Mouse (Mus musculus): ENCODE measurements at regions not wholly inside any gene's neighbourhood (a gene's known extent, or its start where the extent isn't known, plus 50 kb on each side); places are given as distances from the start of the nearest gene placed in this dataset.
A peak's percentile ranks its signal among the peaks of the same experiment; 100 is the strongest.

DNA sequence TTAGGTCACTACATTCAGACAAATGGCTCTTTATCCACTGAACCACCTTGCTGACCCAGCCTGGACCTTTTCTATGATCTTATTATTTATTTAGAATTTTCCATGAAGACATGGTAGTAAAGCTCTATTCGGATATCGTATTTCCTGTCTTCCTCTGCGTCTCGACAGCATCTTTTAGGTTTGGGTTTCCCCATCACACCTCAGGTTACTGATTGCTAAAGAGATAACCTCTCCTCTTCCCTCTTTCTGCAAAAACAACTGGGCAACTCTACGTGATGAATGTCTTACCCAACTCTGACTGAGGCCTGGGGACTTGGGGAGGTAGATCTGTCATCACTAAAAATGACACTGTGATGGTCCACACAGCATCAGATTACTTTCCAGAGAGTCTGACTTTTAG is 133.4 kb downstream of the Klhl25 start:
- no peaks in the 10 kb centered on the region; the same call in 1 of the 2 replicates for H3K9me3 ChIP-seq (ENCODE audit: control insufficient read depth, low read length)
- ATAC-seq (ENCODE audit: low read depth): no peak
- H3K27me3 ChIP-seq (ENCODE audit: control insufficient read depth, insufficient read depth, low read length): no peaks in the 10 kb centered on the region
- no peak overlapping the region for H3K27ac ChIP-seq (ENCODE audit: low read depth, low read length)
- no peaks in the 10 kb centered on the region for H3K4me1 ChIP-seq (ENCODE audit: control insufficient read depth, insufficient read depth, low read length)
- no peak overlapping the region for H3K9ac ChIP-seq (replicated peaks; ENCODE audit: low read depth, low read length)
- H3K36me3 ChIP-seq (ENCODE audit: control insufficient read depth, insufficient read depth, low read length): no peaks in the 10 kb centered on the region
- H3K4me2 ChIP-seq (ENCODE audit: low read depth, low read length): no peak overlapping the region
- 47% methylated on average over 5 of the region's 5 CpGs for WGBS
- H3K4me3 ChIP-seq (ENCODE audit: low read depth, low read length): no peak overlapping the region

DNA sequence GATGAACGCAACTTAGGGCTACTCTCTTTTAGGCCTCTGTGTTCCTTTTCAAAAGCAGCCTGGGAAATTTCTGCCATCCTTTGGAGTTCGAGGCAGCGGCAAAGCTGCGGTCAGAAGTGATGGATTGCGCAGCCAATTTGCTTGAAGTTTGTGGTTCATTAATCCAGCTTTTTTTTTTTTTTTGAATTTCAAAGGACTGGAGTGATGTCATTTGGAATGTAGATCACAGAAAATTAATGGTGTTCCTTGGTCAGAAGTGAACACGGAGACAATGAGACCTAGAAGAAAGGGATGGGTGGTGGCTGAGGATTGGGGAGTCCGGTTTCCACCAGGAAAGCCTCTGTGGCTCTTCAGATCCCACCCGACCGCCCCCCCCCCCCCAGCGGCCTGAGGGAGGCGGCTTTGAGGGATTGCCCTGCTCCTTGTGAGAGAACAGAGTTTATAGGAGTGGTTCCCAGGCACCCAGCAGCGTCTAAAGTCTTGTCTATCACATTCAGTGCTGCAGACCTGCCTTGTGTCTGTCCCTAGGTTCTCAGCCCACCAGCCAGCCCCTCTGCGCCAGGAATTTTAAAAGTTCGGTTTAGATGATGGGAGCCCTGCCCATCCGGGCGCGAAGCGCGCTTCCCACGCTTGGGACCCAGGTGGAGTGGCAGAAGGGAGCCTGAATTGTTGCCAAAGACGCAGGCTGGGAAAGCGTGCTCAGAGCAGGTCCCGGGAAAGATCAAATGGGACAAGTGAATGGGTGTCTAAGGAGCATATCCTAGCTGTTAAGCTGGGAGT is 135.1 kb downstream of the Klhl25 start:
- H3K9ac ChIP-seq (replicated peaks; ENCODE audit: low read depth, low read length): no peak overlapping the region
- ATAC-seq (ENCODE audit: low read depth): peak; percentile 94

DNA sequence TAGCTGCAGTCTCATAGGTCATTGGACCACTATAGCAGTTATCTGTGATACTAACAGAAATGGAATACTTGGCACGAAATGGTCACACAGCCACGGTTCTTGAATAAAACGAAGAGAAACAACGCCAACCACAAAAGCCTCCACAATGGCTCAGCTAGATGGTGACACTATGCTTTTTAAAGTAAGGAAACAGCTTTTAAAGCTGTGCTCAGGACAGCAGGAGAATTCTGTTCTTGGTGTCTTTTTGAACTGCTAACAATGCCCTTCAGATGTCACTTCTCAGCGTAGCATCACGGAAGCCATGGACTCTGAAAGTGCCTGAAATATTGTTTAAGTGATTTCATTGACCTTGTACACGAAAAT is 135.7 kb downstream of the Klhl25 start:
- no peak overlapping the region for H3K9ac ChIP-seq (replicated peaks; ENCODE audit: low read depth, low read length)

More for the DNA sequence above, 135.1 kb downstream of the Klhl25 start:
- Histone ChIP-seq H3K36me3 (ENCODE audit: control insufficient read depth, insufficient read depth, low read length) (no peaks in the 10 kb centered on the region), H3K4me1 (ENCODE audit: control insufficient read depth, insufficient read depth, low read length) (no peaks in the 10 kb centered on the region), H3K9me3 (ENCODE audit: control insufficient read depth, low read length) (no peaks in the 10 kb centered on the region; the same call in 1 of the 2 replicates), H3K27me3 (ENCODE audit: control insufficient read depth, insufficient read depth, low read length) (no peaks in the 10 kb centered on the region), H3K4me2 (ENCODE audit: low read depth, low read length) (peak overlapping the region; percentile 32; the same call in 1 of the 2 replicates), H3K4me3 (ENCODE audit: low read depth, low read length) (no peak overlapping the region), H3K27ac (ENCODE audit: low read depth, low read length) (no peak overlapping the region)
- 4% methylated on average over 23 of the region's 23 CpGs for WGBS

DNA sequence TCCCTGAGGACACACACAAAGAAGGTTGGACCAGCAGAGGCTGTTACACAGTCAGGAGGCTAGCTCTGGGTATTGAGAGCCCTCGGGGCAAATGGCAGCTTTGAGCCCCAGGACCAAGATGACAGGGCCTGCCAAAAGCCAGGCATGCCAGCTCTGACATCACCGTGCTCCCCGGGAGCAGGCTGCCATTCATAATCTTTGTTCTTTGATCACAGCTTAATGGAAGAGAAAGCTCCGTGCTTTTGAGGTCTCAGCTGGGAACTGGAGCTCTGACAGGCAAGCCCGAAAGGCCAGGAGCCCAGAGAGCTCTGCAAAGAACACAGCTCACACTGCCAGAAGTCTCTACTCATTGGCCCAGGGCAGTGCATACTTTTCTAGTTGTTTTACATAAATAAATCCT is 150.7 kb downstream of the Klhl25 start:
- Histone ChIP-seq H3K4me2 (ENCODE audit: low read depth, low read length) (no peak overlapping the region), H3K4me3 (ENCODE audit: low read depth, low read length) (no peak overlapping the region), H3K27ac (ENCODE audit: low read depth, low read length) (no peak overlapping the region), H3K4me1 (ENCODE audit: control insufficient read depth, insufficient read depth, low read length) (no peaks in the 10 kb centered on the region), H3K27me3 (ENCODE audit: control insufficient read depth, insufficient read depth, low read length) (no peaks in the 10 kb centered on the region), H3K9me3 (ENCODE audit: control insufficient read depth, low read length) (no peaks in the 10 kb centered on the region), H3K36me3 (ENCODE audit: control insufficient read depth, insufficient read depth, low read length) (no peaks in the 10 kb centered on the region), H3K9ac (replicated peaks; ENCODE audit: low read depth, low read length) (no peak overlapping the region)
- 36% methylated on average over 5 of the region's 5 CpGs for WGBS
- peak; percentile 72; the same call in 1 of the 2 replicates for ATAC-seq (ENCODE audit: low read depth)

More for the DNA sequence above, 135.7 kb downstream of the Klhl25 start:
- H3K36me3 ChIP-seq (ENCODE audit: control insufficient read depth, insufficient read depth, low read length): no peaks in the 10 kb centered on the region
- H3K27me3 ChIP-seq (ENCODE audit: control insufficient read depth, insufficient read depth, low read length): no peaks in the 10 kb centered on the region
- H3K4me3 ChIP-seq (ENCODE audit: low read depth, low read length): no peak overlapping the region
- H3K9me3 ChIP-seq (ENCODE audit: control insufficient read depth, low read length): no peaks in the 10 kb centered on the region; the same call in 1 of the 2 replicates
- ATAC-seq (ENCODE audit: low read depth): no peak
- H3K4me1 ChIP-seq (ENCODE audit: control insufficient read depth, insufficient read depth, low read length): no peaks in the 10 kb centered on the region
- WGBS: 12% methylated on average over 7 of the region's 7 CpGs
- no peak overlapping the region; the same call in 1 of the 2 replicates for H3K27ac ChIP-seq (ENCODE audit: low read depth, low read length)
- H3K4me2 ChIP-seq (ENCODE audit: low read depth, low read length): peak overlapping the region; percentile 32; the same call in 1 of the 2 replicates

DNA sequence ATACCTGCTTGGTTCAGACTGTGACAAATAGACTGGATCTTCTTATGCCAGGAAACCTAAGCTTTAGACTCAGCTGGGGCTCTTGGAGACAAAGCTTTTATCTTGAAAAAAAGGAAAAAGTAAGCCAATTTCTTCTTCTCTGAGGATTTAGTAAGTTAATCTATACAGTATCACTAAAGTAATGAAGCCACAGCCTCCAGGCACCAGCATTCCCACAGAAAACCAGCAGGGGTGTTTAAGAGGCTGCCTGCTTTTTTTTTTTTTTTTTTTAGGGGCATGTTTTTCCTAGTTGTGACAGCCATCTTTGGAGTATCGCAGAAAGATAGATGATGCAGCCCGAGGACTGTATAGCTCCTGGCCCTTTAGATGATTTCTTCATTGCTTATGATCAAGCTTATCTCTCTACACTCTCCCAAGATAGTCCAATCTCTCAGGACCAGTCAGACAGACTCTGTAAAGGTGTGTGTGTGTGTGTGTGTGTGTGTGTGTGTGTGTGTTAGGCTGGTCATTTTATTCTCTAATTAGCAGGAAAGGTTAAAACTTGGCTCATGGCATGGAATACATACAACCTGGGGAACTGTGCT is 151.3 kb downstream of the Klhl25 start:
- H3K4me3 ChIP-seq (ENCODE audit: low read depth, low read length): no peak overlapping the region
- no peak overlapping the region for H3K4me2 ChIP-seq (ENCODE audit: low read depth, low read length)
- H3K36me3 ChIP-seq (ENCODE audit: control insufficient read depth, insufficient read depth, low read length): no peaks in the 10 kb centered on the region
- 76% methylated on average over 2 of the region's 2 CpGs for WGBS
- H3K27ac ChIP-seq (ENCODE audit: low read depth, low read length): no peak overlapping the region
- H3K4me1 ChIP-seq (ENCODE audit: control insufficient read depth, insufficient read depth, low read length): no peaks in the 10 kb centered on the region
- H3K9me3 ChIP-seq (ENCODE audit: control insufficient read depth, low read length): no peaks in the 10 kb centered on the region
- no peak overlapping the region for H3K9ac ChIP-seq (replicated peaks; ENCODE audit: low read depth, low read length)
- no peak; the same call in 1 of the 2 replicates for ATAC-seq (ENCODE audit: low read depth)
- no peaks in the 10 kb centered on the region for H3K27me3 ChIP-seq (ENCODE audit: control insufficient read depth, insufficient read depth, low read length)

DNA sequence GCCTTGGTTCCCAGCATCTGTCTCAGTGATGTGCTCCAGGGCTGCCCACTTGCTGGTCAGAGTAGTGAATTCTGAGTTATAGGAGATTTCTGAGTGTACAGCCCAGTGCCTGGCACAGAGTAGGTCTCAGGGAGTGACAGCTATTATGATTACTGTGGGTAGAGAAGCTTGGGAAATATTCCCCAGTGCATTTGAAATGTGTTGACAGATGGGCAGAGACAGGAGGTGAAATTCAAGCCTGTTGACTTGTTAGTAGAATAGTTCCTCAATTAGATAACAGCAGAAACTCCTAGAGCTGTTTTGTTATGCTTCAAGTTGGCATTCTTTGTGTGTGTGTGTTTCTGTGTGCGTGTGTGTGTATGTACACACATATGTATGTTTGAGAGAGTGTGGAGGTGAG is 152.9 kb downstream of the Klhl25 start:
- Histone ChIP-seq H3K36me3 (ENCODE audit: control insufficient read depth, insufficient read depth, low read length) (no peaks in the 10 kb centered on the region), H3K4me1 (ENCODE audit: control insufficient read depth, insufficient read depth, low read length) (no peaks in the 10 kb centered on the region), H3K4me3 (ENCODE audit: low read depth, low read length) (no peak overlapping the region), H3K27me3 (ENCODE audit: control insufficient read depth, insufficient read depth, low read length) (no peaks in the 10 kb centered on the region), H3K9ac (replicated peaks; ENCODE audit: low read depth, low read length) (no peak overlapping the region), H3K27ac (ENCODE audit: low read depth, low read length) (no peak overlapping the region), H3K4me2 (ENCODE audit: low read depth, low read length) (no peak overlapping the region), H3K9me3 (ENCODE audit: control insufficient read depth, low read length) (no peaks in the 10 kb centered on the region)
- WGBS: 97% methylated on average over 1 of the region's 1 CpGs
- ATAC-seq (ENCODE audit: low read depth): no peak

DNA sequence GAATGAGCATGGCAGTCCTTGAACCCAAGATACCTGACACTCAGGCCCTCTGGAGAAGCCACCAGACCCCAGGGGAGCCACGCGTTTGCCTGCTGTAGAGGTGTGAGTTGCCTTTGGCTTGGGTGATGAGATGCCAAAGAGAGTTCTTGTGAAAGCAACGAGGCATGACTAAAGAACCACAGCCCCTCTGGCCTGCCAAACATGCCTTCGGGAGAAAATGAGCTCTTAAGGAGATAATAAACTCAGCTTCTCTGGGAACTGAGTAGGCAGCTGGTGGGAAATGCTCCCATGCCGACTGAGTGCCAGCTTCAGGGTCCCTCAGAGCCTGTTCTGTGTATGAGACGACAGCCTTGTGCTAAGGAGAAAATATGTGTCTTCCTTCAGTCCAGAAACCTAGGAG is 160.1 kb downstream of the Klhl25 start:
- Histone ChIP-seq H3K9me3 (ENCODE audit: control insufficient read depth, low read length) (no peaks in the 10 kb centered on the region), H3K4me3 (ENCODE audit: low read depth, low read length) (no peak overlapping the region), H3K4me2 (ENCODE audit: low read depth, low read length) (no peak overlapping the region), H3K36me3 (ENCODE audit: control insufficient read depth, insufficient read depth, low read length) (no peaks in the 10 kb centered on the region), H3K9ac (replicated peaks; ENCODE audit: low read depth, low read length) (no peak overlapping the region), H3K4me1 (ENCODE audit: control insufficient read depth, insufficient read depth, low read length) (no peaks in the 10 kb centered on the region), H3K27me3 (ENCODE audit: control insufficient read depth, insufficient read depth, low read length) (no peaks in the 10 kb centered on the region), H3K27ac (ENCODE audit: low read depth, low read length) (no peak overlapping the region)
- ATAC-seq (ENCODE audit: low read depth): no peak
- WGBS: 42% methylated on average over 6 of the region's 6 CpGs

DNA sequence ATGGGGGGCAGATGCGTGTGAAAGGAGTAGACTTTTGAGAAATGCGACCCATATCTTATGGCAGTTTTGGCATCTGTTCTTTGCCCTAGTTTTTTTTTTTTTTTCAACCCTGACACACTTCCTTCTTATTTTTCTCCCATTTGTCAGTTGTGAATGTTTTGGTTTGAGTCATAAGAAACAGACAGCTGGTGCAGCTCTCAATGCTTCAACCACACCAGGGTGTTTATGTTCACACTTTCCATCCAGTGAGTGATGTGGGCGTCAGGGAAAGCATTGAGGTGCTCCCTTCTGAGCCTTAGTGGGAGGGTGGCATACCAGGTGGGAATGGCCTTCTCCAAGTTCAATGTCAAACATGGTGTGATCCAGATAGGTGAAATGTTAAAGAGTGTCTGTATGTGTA is 181.9 kb upstream of the Agbl1 start:
- Histone ChIP-seq H3K4me1 (ENCODE audit: control insufficient read depth, insufficient read depth, low read length) (no peaks in the 10 kb centered on the region), H3K9ac (replicated peaks; ENCODE audit: low read depth, low read length) (no peak overlapping the region), H3K27ac (ENCODE audit: low read depth, low read length) (no peak overlapping the region), H3K9me3 (ENCODE audit: control insufficient read depth, low read length) (no peaks in the 10 kb centered on the region), H3K4me2 (ENCODE audit: low read depth, low read length) (no peak overlapping the region), H3K27me3 (ENCODE audit: control insufficient read depth, insufficient read depth, low read length) (no peaks in the 10 kb centered on the region), H3K4me3 (ENCODE audit: low read depth, low read length) (no peak overlapping the region), H3K36me3 (ENCODE audit: control insufficient read depth, insufficient read depth, low read length) (no peaks in the 10 kb centered on the region)
- WGBS: 88% methylated on average over 3 of the region's 3 CpGs
- no peak for ATAC-seq (ENCODE audit: low read depth)

DNA sequence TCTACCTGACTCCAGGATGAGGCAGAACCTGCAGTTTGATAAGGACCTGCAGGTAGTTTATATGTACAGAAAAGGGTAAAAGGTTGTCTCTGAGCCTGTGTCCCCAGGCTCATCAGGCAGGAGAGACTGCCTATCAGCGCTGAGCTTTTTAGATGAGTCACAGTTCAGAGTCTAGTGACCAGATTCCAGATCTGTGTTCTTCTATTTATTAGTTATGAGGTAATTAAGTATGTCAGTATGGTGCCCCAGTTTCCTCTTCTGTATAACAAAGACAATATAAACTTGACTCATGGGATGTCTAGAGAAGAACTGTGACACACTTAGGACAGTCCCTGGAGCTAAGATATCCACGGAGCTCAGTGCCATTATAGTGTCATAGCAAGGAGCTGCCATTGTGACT is 180.3 kb upstream of the Agbl1 start:
- H3K4me3 ChIP-seq (ENCODE audit: low read depth, low read length): no peak overlapping the region
- no peak overlapping the region for H3K9ac ChIP-seq (replicated peaks; ENCODE audit: low read depth, low read length)
- no peaks in the 10 kb centered on the region for H3K9me3 ChIP-seq (ENCODE audit: control insufficient read depth, low read length)
- 84% methylated on average over 2 of the region's 2 CpGs for WGBS
- no peaks in the 10 kb centered on the region for H3K4me1 ChIP-seq (ENCODE audit: control insufficient read depth, insufficient read depth, low read length)
- no peaks in the 10 kb centered on the region for H3K27me3 ChIP-seq (ENCODE audit: control insufficient read depth, insufficient read depth, low read length)
- no peak overlapping the region for H3K27ac ChIP-seq (ENCODE audit: low read depth, low read length)
- ATAC-seq (ENCODE audit: low read depth): no peak
- no peak overlapping the region for H3K4me2 ChIP-seq (ENCODE audit: low read depth, low read length)
- no peaks in the 10 kb centered on the region for H3K36me3 ChIP-seq (ENCODE audit: control insufficient read depth, insufficient read depth, low read length)

All from neural tube, embryonic 14.5 days (tissue).